Mouse (Mus musculus) lung, embryonic 16.5 days (tissue): ENCODE measurements around the gene Hes5. TPM values are rescaled to one million over a fixed set of nuclear protein-coding genes. Genes with fewer than 3 reads are reported as not detected.

ENCODE experiments used
- ATAC-seq: fragments of 200-750 bp; cut with Nextera tagmentation; 2 replicates; pipeline ENCODE4 v1.8.0; 2017; ENCODE audit warnings: low read depth, mild to moderate bottlenecking, moderate library complexity
- H3K27ac ChIP-seq: fragments of 300-500 bp; sonication (generic); 2 replicates; pipeline ENCODE4 v1.5.1; 2014; ENCODE audit warnings: mild to moderate bottlenecking, control low read depth, low read length
- H3K27me3 ChIP-seq: fragments of 300-500 bp; sonication (generic); 2 replicates; pipeline ENCODE4 v1.6.1; 2014; ENCODE audit warnings: low read depth, low read length, mixed read lengths; ENCODE audit not compliant: control insufficient read depth, insufficient read depth
- H3K36me3 ChIP-seq: fragments of 300-500 bp; sonication (generic); 2 replicates; pipeline ENCODE4 v1.6.1; 2014; ENCODE audit warnings: low read length; ENCODE audit not compliant: control insufficient read depth, insufficient read depth
- H3K4me1 ChIP-seq: fragments of 300-500 bp; sonication (generic); replicated peaks from 2 replicates; pipeline ENCODE4 v1.6.1; 2014; ENCODE audit warnings: low read length, mixed read lengths; ENCODE audit not compliant: control insufficient read depth, insufficient read depth
- H3K4me2 ChIP-seq: fragments of 300-500 bp; sonication (generic); 2 replicates; pipeline ENCODE4 v1.6.1; 2014; ENCODE audit warnings: low read depth, low read length, control low read depth
- H3K4me3 ChIP-seq: fragments of 300-500 bp; sonication (generic); 2 replicates; pipeline ENCODE4 v1.5.1; 2014; ENCODE audit warnings: mild to moderate bottlenecking, low read length, control low read depth
- H3K9ac ChIP-seq: fragments of 300-500 bp; sonication (generic); 2 replicates; pipeline ENCODE4 v1.6.1; 2014; ENCODE audit warnings: low read length, control low read depth
- H3K9me3 ChIP-seq: fragments of 300-500 bp; sonication (generic); 2 replicates; pipeline ENCODE4 v1.6.1; 2016; ENCODE audit warnings: low read length; ENCODE audit not compliant: control insufficient read depth
- WGBS: fragments of 180-500 bp; shearing (Covaris S2); extraction: QIAGEN DNeasy Blood & Tissue Kit; methylation state at CpG from one replicate; pipeline ENCODE4 v1.1.7; 2014; 5-methylcytosine and 5-hydroxymethylcytosine counted together
- polyA plus RNA-seq: library from polyadenylated mRNA; unstranded; fragments of >200 nt; fragmentation: Nextera tagmentation; extraction: Ambion mirVana; gene quantifications from 2 replicates; pipeline ENCODE4 v1.2.1, GENCODE M21; 2015

The Hes5 gene
- polyA plus RNA-seq, 1 experiment from 2014 or later = 0.54 TPM

DNA sequence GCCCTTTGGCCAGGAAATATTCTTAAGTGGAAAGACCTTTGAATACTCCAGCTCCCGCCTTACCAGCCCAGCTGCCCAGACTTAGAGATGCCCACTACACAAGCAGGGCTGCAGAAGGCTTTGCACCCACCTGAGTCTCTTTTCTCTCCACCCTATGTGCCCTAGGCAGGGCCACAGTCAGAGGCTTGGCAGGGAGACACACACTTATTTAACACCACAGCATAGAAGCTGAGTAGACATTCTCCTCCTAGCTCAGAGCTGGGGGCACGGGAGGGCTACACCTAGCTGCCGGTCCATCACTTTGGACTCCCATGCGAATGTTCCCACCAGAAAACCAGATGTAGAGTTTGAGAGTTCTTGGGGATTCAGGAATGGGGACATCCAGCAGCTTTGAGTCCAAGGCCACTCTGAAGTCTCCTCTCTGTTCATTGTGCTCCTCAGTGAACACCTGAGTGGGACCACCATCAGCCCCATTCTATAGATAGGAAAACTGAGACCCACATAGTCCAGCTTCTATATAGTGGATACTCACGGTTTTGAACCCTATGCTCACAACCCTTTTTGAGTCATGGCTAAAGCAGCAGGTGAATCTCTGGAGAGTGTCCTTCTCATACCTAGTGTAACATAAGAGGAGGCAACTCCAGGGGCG, 11.7 kb upstream of the Hes5 start:
- Histone ChIP-seq H3K9me3 (no peaks in the 10 kb centered on the region), H3K4me1 (peaks cover 9% of the 10 kb centered on the region; the same call in 1 of the 2 replicates), H3K27me3 (peaks cover 50% of the 10 kb centered on the region), H3K4me3 (no peak overlapping the region), H3K36me3 (no peaks in the 10 kb centered on the region), H3K9ac (no peak overlapping the region), H3K27ac (peak overlapping the region; percentile 35; the same call in 1 of the 2 replicates), H3K4me2 (no peak overlapping the region)
- no peak for ATAC-seq
- WGBS = 59% methylated on average over 6 of the region's 6 CpGs

DNA sequence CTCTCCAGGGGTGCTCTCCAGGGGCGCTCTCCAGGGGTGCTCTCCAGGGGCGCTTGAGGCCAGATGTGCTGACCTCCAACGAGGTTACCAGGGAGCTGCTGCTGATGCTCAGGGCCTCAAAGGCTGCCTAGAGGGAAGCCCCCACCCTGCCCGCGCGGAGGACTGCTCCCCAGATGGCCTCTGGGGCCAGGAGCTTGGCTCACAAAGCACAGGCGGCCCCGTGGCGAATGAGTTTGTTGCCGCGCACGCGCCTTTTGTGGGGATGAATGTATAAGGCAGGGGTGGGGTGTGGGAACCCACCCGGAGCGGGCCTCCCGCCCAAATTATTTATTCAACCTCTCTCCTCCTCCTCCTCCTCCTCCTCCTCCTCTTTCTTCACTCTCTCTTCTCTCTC, 11.1 kb upstream of the Hes5 start:
- H3K27me3 ChIP-seq = peaks cover 55% of the 10 kb centered on the region
- H3K4me2 ChIP-seq = no peak overlapping the region
- no peaks in the 10 kb centered on the region for H3K36me3 ChIP-seq
- 18% methylated on average over 12 of the region's 16 CpGs for WGBS
- H3K4me1 ChIP-seq = peaks cover 9% of the 10 kb centered on the region; the same call in 1 of the 2 replicates
- H3K9ac ChIP-seq = no peak overlapping the region
- H3K9me3 ChIP-seq = no peaks in the 10 kb centered on the region
- ATAC-seq = no peak
- H3K4me3 ChIP-seq = no peak overlapping the region
- H3K27ac ChIP-seq = no peak overlapping the region

DNA sequence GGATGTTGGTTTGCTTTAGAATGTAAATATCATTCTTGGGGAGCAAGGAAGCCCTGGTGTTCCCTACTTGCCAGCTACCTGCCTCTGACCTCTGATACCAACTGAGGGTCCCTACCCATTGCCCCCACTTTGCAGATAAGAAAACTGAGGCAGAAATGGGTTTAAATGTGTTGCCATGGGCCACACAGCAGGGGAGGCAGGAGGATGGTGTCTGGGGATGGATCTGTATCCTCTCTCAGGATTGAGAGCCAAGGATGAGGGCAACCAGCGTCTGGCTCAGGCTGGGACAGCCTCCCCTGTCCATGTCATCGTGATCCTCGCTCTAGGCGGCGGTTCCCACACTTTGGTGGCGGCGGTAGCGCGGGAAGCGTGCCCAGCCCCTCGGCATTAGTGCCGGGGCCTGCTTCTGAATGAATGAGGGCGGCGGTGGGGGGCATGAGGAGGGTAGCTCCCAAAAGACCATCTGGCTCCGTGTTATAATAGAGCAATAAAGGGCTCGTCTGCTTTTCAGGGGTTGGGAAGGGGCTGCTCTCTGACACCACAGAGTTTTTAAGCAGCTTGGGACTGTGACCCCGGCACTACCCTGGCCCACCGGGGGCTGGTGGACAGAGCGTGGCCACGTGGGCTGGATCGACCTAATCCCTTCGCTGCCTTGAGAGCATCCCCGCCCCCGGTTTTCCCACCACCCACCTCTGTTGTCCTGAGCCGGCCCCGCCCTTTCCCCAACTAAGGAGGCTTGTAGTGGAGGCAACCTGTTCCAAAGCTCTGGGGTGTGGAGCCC, 8.1 kb upstream of the Hes5 start:
- Histone ChIP-seq H3K4me3 (no peak overlapping the region), H3K36me3 (no peaks in the 10 kb centered on the region), H3K9ac (no peak overlapping the region), H3K9me3 (no peaks in the 10 kb centered on the region), H3K4me2 (no peak overlapping the region), H3K27me3 (peaks cover 63% of the 10 kb centered on the region), H3K27ac (no peak overlapping the region), H3K4me1 (peaks cover 5% of the 10 kb centered on the region; the same call in 1 of the 2 replicates)
- 2% methylated on average over 26 of the region's 26 CpGs for WGBS
- ATAC-seq = no peak

DNA sequence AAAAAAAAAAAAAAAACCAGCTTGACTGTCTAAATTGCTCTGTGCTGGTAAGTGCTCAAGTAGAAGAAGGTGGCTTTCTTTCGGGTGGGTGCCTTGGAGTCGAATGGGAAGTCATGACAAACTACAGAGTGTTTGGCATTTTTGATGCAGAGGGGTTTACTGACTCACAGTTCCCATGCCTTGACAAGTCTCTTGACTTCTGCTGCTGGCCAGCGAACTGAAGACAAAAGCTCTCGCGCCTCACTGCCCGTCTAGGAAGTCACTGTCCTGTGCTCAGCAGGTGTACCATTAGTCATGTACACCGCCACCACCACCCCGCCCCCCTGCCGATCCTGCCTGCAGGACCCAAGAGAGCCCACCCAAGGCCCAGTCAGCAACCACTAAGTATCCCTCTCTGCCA, 4.1 kb upstream of the Hes5 start:
- Histone ChIP-seq H3K4me3 (no peak overlapping the region), H3K4me2 (no peak overlapping the region), H3K27me3 (peaks cover 74% of the 10 kb centered on the region), H3K9ac (no peak overlapping the region), H3K36me3 (no peaks in the 10 kb centered on the region), H3K9me3 (no peaks in the 10 kb centered on the region), H3K4me1 (peaks cover 21% of the 10 kb centered on the region), H3K27ac (no peak overlapping the region)
- ATAC-seq = no peak
- WGBS = 48% methylated on average over 9 of the region's 9 CpGs

DNA sequence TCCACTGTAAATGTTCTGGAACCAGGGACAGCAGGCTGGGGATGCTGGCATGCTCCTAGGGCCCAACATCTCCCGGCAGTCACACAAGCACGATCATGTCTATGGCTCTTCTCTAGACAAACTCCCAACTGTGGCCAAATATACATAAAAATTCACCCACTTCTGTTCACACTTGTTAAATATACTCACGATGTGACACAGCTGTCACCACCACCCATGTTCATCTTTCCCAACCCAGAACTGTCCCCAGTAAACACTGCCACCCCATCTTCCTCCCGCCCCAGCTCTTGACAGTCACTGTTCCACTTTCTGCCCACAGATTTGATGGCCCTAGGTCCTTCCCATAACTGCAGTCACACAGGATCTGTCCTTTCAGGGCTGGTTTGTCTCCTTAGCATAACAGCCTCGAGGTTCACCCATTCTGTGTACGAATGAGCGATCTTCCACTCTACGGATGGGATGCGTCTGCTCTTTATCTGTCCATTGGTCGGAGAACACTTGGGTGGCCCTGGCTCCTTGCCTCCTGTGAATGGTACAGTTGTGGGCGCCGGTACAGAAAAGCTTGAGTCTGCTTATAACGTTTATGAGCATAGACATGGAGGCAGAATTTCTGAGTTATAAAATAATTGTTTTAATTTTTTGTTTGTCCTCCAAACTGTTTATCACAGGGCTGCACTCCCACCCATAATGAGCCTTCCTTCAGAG, 3.3 kb upstream of the Hes5 start:
- H3K4me2 ChIP-seq = no peak overlapping the region
- no peaks in the 10 kb centered on the region for H3K36me3 ChIP-seq
- 35% methylated on average over 13 of the region's 13 CpGs for WGBS
- H3K9me3 ChIP-seq = no peaks in the 10 kb centered on the region
- H3K4me1 ChIP-seq = peaks cover 22% of the 10 kb centered on the region
- H3K27me3 ChIP-seq = peaks cover 74% of the 10 kb centered on the region
- no peak overlapping the region for H3K4me3 ChIP-seq
- H3K27ac ChIP-seq = no peak overlapping the region
- ATAC-seq = no peak
- no peak overlapping the region for H3K9ac ChIP-seq

DNA sequence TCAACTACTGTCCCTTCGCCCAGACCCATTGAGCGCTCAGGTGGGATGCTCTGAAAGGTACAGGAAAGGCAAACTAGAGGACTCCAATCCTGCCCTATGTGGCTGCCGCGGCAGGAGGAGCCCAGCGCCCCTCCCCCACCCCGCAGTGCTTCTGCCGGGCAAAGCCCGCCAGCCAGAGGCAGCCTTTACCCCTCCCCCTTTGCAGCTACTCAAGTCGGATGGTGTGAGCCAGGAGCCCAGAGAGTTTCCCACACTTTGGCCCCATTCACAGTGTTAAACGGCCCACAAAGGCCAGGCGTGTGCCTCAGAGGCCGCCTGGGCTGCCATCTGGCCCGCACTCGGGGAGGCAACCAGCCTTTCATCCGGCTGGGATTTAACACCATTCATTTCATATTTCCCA, 2.6 kb upstream of the Hes5 start:
- WGBS = 2% methylated on average over 15 of the region's 15 CpGs
- ATAC-seq = peak; percentile 20; the same call in 1 of the 2 replicates
- no peaks in the 10 kb centered on the region for H3K36me3 ChIP-seq
- H3K9me3 ChIP-seq = no peaks in the 10 kb centered on the region
- H3K9ac ChIP-seq = no peak overlapping the region
- peaks cover 74% of the 10 kb centered on the region for H3K27me3 ChIP-seq
- H3K4me3 ChIP-seq = 0 out of 2 replicates have a peak overlapping the region, but pooled peaks have one; percentile 0
- no peak overlapping the region for H3K27ac ChIP-seq
- peaks cover 22% of the 10 kb centered on the region for H3K4me1 ChIP-seq
- peak overlapping the region; percentile 7; the same call in 1 of the 2 replicates for H3K4me2 ChIP-seq

DNA sequence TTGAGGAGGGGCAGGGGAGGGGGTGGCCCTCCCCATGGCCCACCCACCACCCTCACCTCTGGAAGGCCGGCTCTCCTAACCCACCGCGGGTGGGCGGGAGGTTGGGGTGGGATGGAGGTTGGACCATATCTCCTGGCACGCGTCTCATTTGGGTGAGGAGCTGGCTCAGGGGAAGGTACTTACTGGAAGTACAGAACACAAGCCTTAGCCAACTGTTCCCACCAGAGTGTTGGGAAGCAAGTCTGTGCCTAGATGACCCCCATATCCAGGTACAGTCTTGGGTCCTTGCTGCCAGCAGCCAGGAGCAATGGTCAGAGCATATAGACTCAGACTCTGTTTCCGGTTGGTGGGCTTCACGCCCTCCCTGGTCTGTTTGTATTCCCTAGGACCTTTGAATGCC, 2.1 kb upstream of the Hes5 start:
- H3K9ac ChIP-seq = no peak overlapping the region
- H3K4me3 ChIP-seq = no peak overlapping the region

DNA sequence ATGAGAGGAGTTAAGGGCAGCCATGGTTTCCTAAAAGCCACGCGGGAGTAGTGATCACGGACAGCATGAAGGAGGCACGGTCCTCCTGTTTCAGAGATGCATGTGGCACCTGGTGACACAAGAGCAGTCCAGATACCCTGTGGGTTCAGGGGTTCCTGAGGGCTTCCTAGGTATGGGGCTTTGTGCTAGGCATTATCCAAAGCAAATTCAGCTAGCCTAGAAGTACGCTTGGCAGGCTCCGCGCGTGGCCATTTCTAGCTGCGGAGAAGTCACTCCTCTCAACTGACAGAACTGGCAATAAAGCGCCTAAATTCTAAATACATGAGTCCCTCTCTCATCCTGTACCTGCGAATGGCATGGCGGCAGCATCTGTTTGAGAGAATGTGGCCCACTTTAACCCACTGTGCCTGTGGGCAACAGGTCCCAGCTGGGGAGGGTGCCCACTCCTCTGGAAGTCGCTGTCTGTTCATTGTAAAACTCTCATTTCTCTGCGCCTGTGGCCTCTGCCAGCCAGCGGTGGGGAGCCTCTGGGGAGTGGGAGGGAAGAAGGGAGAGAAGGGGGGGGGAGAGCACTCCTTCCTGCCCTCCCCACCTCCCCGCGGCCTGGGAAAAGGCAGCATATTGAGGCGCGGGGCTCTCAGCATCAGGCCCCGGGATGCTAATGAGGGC, 568 bp upstream of the Hes5 start:
- Histone ChIP-seq H3K9ac (peak overlapping the region; percentile 46; the same call in 1 of the 2 replicates), H3K27ac (no peak overlapping the region), H3K4me1 (peaks cover 29% of the 10 kb centered on the region), H3K9me3 (no peaks in the 10 kb centered on the region), H3K27me3 (peaks cover 58% of the 10 kb centered on the region), H3K4me3 (peak overlapping the region; percentile 49), H3K4me2 (peak overlapping the region; percentile 70), H3K36me3 (no peaks in the 10 kb centered on the region)
- WGBS = 26% methylated on average over 20 of the region's 20 CpGs
- no peak for ATAC-seq

More for the DNA sequence above, 2.1 kb upstream of the Hes5 start:
- H3K4me2 ChIP-seq = peak overlapping the region; percentile 7; the same call in 1 of the 2 replicates
- no peak overlapping the region for H3K27ac ChIP-seq
- WGBS = 17% methylated on average over 8 of the region's 8 CpGs
- H3K9me3 ChIP-seq = no peaks in the 10 kb centered on the region
- peaks cover 69% of the 10 kb centered on the region for H3K27me3 ChIP-seq
- no peak for ATAC-seq
- H3K36me3 ChIP-seq = no peaks in the 10 kb centered on the region
- peaks cover 25% of the 10 kb centered on the region for H3K4me1 ChIP-seq
